Mouse (Mus musculus) liver, postnatal 0 days (tissue): ENCODE results near the gene Elavl4.

Experiments
- CTCF ChIP-seq: sonication (generic); IDR thresholded peaks from 2 replicates; pipeline ENCODE4 v1.5.1; 2016; ENCODE audit warnings: antibody characterized with exemption, low read depth
- EP300 ChIP-seq: IDR thresholded peaks from 2 replicates; pipeline ENCODE4 v1.6.1; 2016; ENCODE audit warnings: antibody characterized with exemption, low read depth, mild to moderate bottlenecking

DNA sequence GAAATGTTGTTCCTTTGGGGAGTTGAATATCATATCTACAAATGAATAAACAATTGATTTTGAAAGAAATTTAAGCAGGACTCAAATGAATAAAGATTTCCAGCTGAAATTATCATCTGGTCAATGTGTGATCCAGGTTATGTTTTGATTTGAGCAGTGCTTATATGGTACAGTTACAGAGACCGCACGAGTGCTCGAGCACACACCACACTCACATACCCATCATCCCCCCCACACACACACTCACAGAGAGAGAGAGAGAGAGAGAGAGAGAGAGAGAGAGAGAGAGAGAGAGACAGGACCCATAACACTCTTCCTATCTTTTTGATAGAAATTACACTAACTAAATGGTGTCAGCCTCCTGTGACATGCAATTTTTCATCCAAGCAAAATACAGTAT, 150.0 kb downstream of the Elavl4 start:
- no peak for TF ChIP-seq EP300
- TF ChIP-seq CTCF = no peak
